Mouse (Mus musculus) limb, embryonic 11.5 days (tissue): ENCODE results near the gene Gm49384. TPM values are rescaled to one million over a fixed set of nuclear protein-coding genes. Genes with fewer than 3 reads are reported as not detected.

ENCODE experiments used
- ATAC-seq: fragments of 200-750 bp; cut with Nextera tagmentation; 2 replicates; pipeline ENCODE4 v1.8.0; 2017; ENCODE audit warnings: low read depth; ENCODE audit not compliant: insufficient number of reproducible peaks, low FRiP score, low TSS enrichment
- DNase-seq: peaks from one replicate; pipeline ENCODE4 v3.0.0-alpha.2; 2015; ENCODE audit warnings: low spot score
- H3K27ac ChIP-seq: fragments of 300-500 bp; sonication (generic); replicated peaks from 2 replicates; pipeline ENCODE4 v1.5.1; 2014; ENCODE audit warnings: low read depth, mild to moderate bottlenecking, low read length
- H3K27me3 ChIP-seq: fragments of 300-500 bp; sonication (generic); 2 replicates; pipeline ENCODE4 v1.6.1; 2014; ENCODE audit warnings: mild to moderate bottlenecking, low read length, mixed read lengths; ENCODE audit not compliant: control insufficient read depth, insufficient read depth
- H3K36me3 ChIP-seq: fragments of 300-500 bp; sonication (generic); 2 replicates; pipeline ENCODE4 v1.6.1; 2014; ENCODE audit warnings: mild to moderate bottlenecking, low read length, moderate library complexity, mixed read lengths; ENCODE audit not compliant: control insufficient read depth, insufficient read depth
- H3K4me1 ChIP-seq: fragments of 300-500 bp; sonication (generic); 2 replicates; pipeline ENCODE4 v1.6.1; 2014; ENCODE audit warnings: low read length, mixed read lengths; ENCODE audit not compliant: control insufficient read depth, insufficient read depth
- H3K4me2 ChIP-seq: fragments of 300-500 bp; sonication (generic); 2 replicates; pipeline ENCODE4 v1.6.1; 2014; ENCODE audit warnings: low read depth, mild to moderate bottlenecking, moderate library complexity; ENCODE audit not compliant: severe bottlenecking
- H3K4me3 ChIP-seq: fragments of 300-500 bp; sonication (generic); 2 replicates; pipeline ENCODE4 v1.5.1; 2014; ENCODE audit warnings: low read depth, low read length
- H3K9ac ChIP-seq: fragments of 300-500 bp; sonication (generic); 2 replicates; pipeline ENCODE4 v1.6.1; 2014; ENCODE audit warnings: mild to moderate bottlenecking, low read length
- H3K9me3 ChIP-seq: fragments of 300-500 bp; sonication (generic); 2 replicates; pipeline ENCODE4 v1.6.1; 2016; ENCODE audit warnings: low read length; ENCODE audit not compliant: control insufficient read depth
- WGBS: fragments of 180-500 bp; shearing (Covaris S2); extraction: QIAGEN DNeasy Blood & Tissue Kit; methylation state at CpG from one replicate; pipeline ENCODE4 v1.1.7; 2014; 5-methylcytosine and 5-hydroxymethylcytosine counted together
- polyA plus RNA-seq: library from polyadenylated mRNA; unstranded; fragments of >200 nt; fragmentation: Nextera tagmentation; extraction: Ambion mirVana; gene quantifications from 2 replicates; pipeline ENCODE4 v1.2.1, GENCODE M21; 2014

Gene Gm49384
- polyA plus RNA-seq, 1 experiment from 2014 or later = 43.5 TPM

- no peaks in the 10 kb centered on the region for H3K9me3 ChIP-seq
- ATAC-seq = peak; percentile 71
Measured at GRCm38 (mm10) chr12:69196444-69197377, 7.4 kb downstream of the Gm49384 start, which contains the start of gene Gm49383. Gm49383 (minus strand) TSS chr12:69197104.

GRCm38 (mm10) chr12:69192637-69193036 is 11.4 kb downstream of the Gm49384 start:
- no peak overlapping the region for H3K27ac ChIP-seq
- ATAC-seq (no peak), DNase-seq (no peak)
- no peak overlapping the region for H3K9ac ChIP-seq
- 95% methylated on average over 2 of the region's 2 CpGs for WGBS
- peaks cover 10% of the 10 kb centered on the region for H3K36me3 ChIP-seq
- H3K4me3 ChIP-seq = no peak overlapping the region
- no peaks in the 10 kb centered on the region for H3K27me3 ChIP-seq
- no peak overlapping the region for H3K4me2 ChIP-seq
- no peaks in the 10 kb centered on the region for H3K9me3 ChIP-seq
- peaks cover 4% of the 10 kb centered on the region; the same call in 1 of the 2 replicates for H3K4me1 ChIP-seq

More at GRCm38 (mm10) chr12:69196444-69197377, 7.4 kb downstream of the Gm49384 start, which contains the start of gene Gm49383:
- Histone ChIP-seq H3K4me1 (peaks cover 4% of the 10 kb centered on the region; the same call in 1 of the 2 replicates), H3K27me3 (no peaks in the 10 kb centered on the region), H3K4me3 (peak within 1 kb of the TSS; percentile 98), H3K36me3 (no peaks in the 10 kb centered on the region), H3K27ac (peak within 1 kb of the TSS; percentile 78), H3K4me2 (peak within 1 kb of the TSS; percentile 94), H3K9ac (peak within 1 kb of the TSS; percentile 90)
- WGBS = under 1% methylated on average over 75 of the region's 75 CpGs
- peak; percentile 82 for DNase-seq

GRCm38 (mm10) chr12:69191396-69191795 is 12.7 kb downstream of the Gm49384 start:
- H3K27ac ChIP-seq = no peak overlapping the region
- no peak for DNase-seq
- H3K9me3 ChIP-seq = no peaks in the 10 kb centered on the region
- peaks cover 4% of the 10 kb centered on the region; the same call in 1 of the 2 replicates for H3K4me1 ChIP-seq
- WGBS = 94% methylated on average over 5 of the region's 5 CpGs
- no peaks in the 10 kb centered on the region for H3K27me3 ChIP-seq
- no peak overlapping the region for H3K4me3 ChIP-seq
- no peak overlapping the region for H3K9ac ChIP-seq
- no peak for ATAC-seq
- peaks cover 10% of the 10 kb centered on the region for H3K36me3 ChIP-seq
- no peak overlapping the region for H3K4me2 ChIP-seq

GRCm38 (mm10) chr12:69190522-69190921 is 13.5 kb downstream of the Gm49384 start:
- H3K27ac ChIP-seq = no peak overlapping the region
- H3K27me3 ChIP-seq = no peaks in the 10 kb centered on the region
- WGBS = 92% methylated on average over 1 of the region's 1 CpGs
- DNase-seq = no peak
- ATAC-seq = no peak
- H3K36me3 ChIP-seq = peaks cover 10% of the 10 kb centered on the region
- H3K4me1 ChIP-seq = peaks cover under 1% of the 10 kb centered on the region; the same call in 1 of the 2 replicates
- H3K4me3 ChIP-seq = no peak overlapping the region
- no peaks in the 10 kb centered on the region for H3K9me3 ChIP-seq
- H3K4me2 ChIP-seq = no peak overlapping the region
- H3K9ac ChIP-seq = no peak overlapping the region

- no peaks in the 10 kb centered on the region for H3K27me3 ChIP-seq
- WGBS = 93% methylated on average over 9 of the region's 9 CpGs
- ATAC-seq (no peak), DNase-seq (no peak)
- no peak overlapping the region for H3K4me3 ChIP-seq
- peaks cover 5% of the 10 kb centered on the region for H3K4me1 ChIP-seq
- no peak overlapping the region for H3K4me2 ChIP-seq
- no peak overlapping the region for H3K27ac ChIP-seq
- H3K9me3 ChIP-seq = no peaks in the 10 kb centered on the region
- no peak overlapping the region for H3K9ac ChIP-seq
- peaks cover 10% of the 10 kb centered on the region for H3K36me3 ChIP-seq
Measured at GRCm38 (mm10) chr12:69190074-69190473, 14.0 kb downstream of the Gm49384 start.

GRCm38 (mm10) chr12:69186811-69187471 is 17.1 kb downstream of the Gm49384 start:
- H3K4me3 ChIP-seq = no peak overlapping the region

GRCm38 (mm10) chr12:69185371-69185770 is 18.7 kb downstream of the Gm49384 start:
- Histone ChIP-seq H3K9me3 (no peaks in the 10 kb centered on the region), H3K4me1 (peaks cover 7% of the 10 kb centered on the region), H3K4me2 (peak overlapping the region; percentile 94), H3K9ac (peak overlapping the region; percentile 89; the same call in 1 of the 2 replicates), H3K27me3 (no peaks in the 10 kb centered on the region), H3K36me3 (peaks cover 7% of the 10 kb centered on the region), H3K27ac (no peak overlapping the region), H3K4me3 (peak overlapping the region; percentile 93)
- 81% methylated on average over 7 of the region's 7 CpGs for WGBS
- DNase-seq = no peak
- ATAC-seq = no peak

More at GRCm38 (mm10) chr12:69186811-69187471, 17.1 kb downstream of the Gm49384 start:
- WGBS = 79% methylated on average over 5 of the region's 5 CpGs
- ATAC-seq (no peak), DNase-seq (no peak)
- Histone ChIP-seq H3K4me2 (no peak overlapping the region), H3K36me3 (peaks cover 10% of the 10 kb centered on the region), H3K9me3 (no peaks in the 10 kb centered on the region), H3K9ac (no peak overlapping the region), H3K27ac (no peak overlapping the region), H3K4me1 (peaks cover 7% of the 10 kb centered on the region), H3K27me3 (no peaks in the 10 kb centered on the region)
